Mouse (Mus musculus) thymus, postnatal 36 days (tissue): Measurements from ENCODE around the gene Fgfr2.
A peak's percentile ranks its signal among the peaks of the same experiment; 100 is the strongest.
"Not testable (repeated sequence)": the region's sequence is repeated elsewhere in the genome, so short reads cannot be mapped to it uniquely, and the experiment has no call there.

ENCODE experiments used
- DNase-seq, 2 experiments: peaks; one replicate each; pipeline ENCODE4 v3.0.0; 2022; ENCODE audit warnings: mixed read lengths in 2 of 2

The Fgfr2 gene

GRCm38 (mm10) chr7:133117815-133118214 lies 5.3 kb downstream of the Fgfr2 start:
- no peak for DNase-seq

- DNase-seq, result no peak
These were observed 6.6 kb downstream of the Fgfr2 start for GRCm38 (mm10) chr7:133116542-133116941.

GRCm38 (mm10) chr7:133115886-133116285 lies 7.3 kb downstream of the Fgfr2 start:
- no peak for DNase-seq

DNA sequence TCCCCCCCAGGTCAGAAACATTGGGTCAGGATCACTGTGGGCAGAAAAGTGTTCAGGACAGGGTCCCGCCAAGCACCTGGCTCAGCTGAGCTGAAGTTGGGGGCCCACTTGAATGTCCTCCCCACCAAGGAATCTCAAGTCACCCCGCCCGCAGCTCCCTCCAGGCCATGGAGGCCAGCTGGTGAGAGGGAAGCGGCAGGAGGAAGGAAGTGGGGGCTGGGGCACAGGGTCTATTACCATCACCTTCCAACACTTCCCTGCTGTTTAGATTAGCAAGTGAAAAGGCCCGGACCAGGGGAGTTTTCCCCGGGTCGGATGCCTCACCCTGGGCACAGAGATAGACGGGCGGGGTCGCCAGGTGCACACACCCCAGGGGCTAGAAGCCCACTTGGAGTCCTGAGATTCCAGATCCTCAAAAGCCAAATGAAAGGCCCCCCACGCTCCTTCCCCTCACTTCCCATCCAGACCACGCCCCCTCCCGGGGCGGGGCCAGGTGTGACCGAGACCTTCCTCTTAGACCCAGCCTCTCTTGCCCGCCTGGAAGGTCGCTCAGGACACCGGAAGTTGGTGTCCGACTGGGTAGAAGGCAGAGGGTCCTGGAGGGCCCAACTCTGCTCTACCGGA lies 8.2 kb downstream of the Fgfr2 start:
- peak in 1 of 2 experiments; percentile 14 for DNase-seq

- no peak for DNase-seq
These were observed 9.8 kb downstream of the Fgfr2 start for GRCm38 (mm10) chr7:133113185-133113895.

GRCm38 (mm10) chr7:133112351-133112831 lies 10.8 kb downstream of the Fgfr2 start:
- DNase-seq, result no peak

DNA sequence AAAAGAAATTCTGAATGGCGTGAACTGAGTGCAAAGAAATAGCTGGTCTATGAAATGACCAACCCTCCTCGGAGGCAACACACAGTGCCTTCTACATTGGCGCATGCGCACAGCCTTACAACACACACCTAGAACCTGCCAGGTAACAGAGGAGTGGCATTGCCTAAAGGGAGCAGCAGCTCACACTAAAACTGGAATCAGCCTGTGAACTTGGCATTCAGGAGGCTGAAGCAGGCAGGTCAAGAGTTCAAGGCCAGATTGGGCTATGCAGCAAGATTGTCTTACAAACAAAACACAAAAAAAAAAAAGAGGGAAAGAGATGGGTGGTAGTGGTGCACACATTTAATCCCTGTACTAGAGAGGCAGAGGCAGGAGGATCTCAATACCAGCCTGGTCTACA lies 13.7 kb downstream of the Fgfr2 start:
- no peak for DNase-seq

- no peak for DNase-seq
These were observed 14.5 kb downstream of the Fgfr2 start for GRCm38 (mm10) chr7:133108695-133109094.

GRCm38 (mm10) chr7:133102578-133102977 lies 20.6 kb downstream of the Fgfr2 start:
- no peak for DNase-seq

- DNase-seq, result no peak
These were observed 22.1 kb downstream of the Fgfr2 start for GRCm38 (mm10) chr7:133101070-133101469.

DNA sequence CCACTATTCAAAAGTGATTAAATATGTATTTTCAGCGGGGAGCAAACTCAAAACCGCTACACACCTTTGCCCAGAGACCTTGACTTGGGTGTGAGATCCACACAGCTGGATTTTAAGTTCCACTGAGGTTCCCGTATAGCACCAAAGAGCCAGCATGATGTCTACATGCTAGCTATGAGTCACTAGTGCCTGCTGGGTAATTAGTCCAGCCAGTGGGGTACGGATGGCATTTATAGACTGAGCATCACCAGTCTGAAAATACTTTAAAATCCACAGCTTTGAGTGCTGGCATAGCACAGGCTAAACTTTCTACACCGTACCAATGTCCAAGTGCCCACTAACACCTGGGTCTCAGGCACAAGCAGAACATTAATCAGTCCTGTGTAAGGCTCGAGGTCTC lies 23.0 kb downstream of the Fgfr2 start:
- no peak for DNase-seq

- DNase-seq, result no peak
These were observed 23.9 kb downstream of the Fgfr2 start for GRCm38 (mm10) chr7:133099266-133099665.

DNA sequence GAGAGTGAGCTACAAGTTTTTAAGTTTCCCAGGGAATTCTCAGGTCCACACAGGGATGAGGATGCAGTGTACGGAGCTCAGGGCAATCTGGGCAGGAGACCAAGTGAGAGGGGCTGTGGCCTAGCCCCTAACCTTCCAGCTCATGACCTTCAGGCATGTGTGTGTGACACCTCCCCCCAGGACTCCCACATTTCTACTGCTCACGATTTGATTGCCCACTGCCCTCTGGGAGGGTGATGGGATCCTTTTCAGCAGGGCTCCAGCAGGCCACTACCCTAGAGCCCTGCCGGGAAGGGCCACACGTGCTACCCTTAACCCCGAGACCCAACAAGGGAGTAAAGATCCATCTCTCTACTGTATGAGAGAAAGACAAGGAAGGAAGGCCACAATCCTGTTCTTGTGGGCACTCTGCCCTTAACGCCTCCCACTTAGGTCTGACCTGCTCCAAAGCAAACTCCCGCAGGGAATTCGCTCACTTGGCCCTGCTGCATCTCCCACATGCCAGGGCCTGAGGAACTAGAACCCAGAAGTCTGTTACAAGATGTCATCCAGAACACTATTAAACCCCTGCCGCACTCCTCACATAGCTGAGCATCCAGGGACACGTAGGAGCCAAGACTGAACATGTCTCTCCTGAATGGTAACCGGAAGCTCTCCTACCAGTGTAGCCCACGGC lies 24.9 kb downstream of the Fgfr2 start:
- DNase-seq, result no peak

DNA sequence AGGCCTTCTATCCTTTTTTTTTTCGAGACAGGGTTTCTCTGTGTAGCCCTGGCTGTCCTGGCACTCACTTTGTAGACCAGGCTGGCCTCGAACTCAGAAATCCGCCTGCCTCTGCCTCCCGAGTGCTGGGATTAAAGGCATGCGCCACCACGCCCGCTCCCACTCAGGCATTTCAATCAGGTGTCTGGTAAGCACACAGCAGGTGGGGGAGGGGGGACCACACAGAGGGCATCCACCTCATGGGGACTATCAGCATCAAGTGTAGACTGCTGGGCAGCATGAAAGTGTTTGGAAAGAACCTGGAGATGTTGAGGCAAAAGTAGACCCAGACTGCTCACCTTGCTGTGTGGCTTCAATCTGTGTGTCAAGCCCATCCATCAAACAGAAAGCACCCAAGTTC lies 27.5 kb downstream of the Fgfr2 start:
- not testable (repeated sequence) for DNase-seq

DNA sequence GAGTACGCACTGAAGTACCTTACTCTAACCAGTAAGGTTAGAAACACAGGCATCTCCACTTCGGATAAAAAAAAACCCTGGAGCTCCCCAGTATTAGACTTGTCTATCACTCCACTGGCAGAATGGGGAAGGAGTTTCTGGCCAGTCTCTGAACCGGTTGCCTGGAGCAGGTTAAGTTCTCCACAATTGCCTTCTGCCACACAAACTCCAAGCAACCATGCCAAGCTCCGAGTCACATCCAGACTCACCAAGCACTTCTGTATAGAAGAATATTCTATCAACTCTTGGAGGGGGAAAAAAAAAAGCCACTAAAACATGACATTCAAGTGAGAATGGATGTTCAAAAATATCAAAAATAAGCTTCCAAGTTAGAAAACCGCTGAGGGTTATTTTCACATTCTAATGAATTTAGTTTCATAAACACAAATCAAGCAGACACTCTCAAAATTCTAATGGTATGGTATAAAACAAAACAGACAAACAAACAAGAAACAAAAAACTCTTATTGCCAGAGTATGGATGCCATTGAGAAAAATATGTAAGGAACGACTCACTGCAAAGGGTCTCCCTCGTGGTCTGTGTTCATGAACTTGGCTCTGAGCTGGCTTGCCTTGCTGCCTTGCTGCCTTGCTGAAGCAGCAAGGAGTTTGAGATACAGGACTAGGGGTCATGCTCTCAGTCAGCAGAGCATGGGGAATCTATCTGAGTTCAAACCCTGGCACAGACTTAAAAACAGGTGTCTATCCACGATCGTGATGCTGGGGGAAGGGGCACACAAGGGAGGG lies 28.2 kb downstream of the Fgfr2 start:
- no peak for DNase-seq

DNA sequence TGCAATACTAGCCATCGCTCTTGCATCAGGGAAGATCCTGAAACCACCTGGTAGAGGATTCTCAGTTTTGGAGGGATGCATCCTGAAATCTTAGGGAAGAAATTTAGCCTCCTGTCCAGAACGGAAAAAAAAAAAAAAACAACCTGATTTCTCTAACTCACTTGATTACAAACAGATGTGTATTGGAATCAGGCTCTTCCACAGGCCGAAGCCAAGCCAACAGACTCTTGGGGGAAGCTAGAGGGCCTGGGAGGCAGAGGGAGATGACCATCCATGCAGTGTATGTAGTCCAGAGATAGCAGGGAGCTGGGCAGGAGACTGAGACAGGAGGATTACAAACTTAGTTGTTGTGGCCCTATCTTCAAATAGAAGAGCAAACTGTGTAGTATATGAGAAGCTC lies 29.0 kb downstream of the Fgfr2 start:
- DNase-seq, result no peak

DNA sequence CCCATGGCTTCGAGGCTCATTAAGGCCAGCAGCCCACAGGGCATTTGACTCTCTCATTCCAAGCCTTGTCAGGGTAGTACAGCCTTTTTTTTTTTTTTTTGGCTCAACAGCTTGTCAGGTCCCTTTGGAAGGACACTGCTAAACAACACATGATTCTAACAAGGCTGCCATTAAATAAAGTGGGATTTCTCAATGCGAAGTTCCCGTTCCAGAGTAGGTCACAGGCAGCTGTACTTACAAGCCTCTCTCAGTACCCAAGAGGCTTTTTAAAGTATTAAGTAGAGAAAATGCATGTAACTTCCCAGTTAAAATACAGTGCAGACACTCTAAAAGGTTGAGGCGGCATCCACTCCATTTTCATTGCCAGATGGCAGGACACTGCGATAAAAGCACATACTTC lies 29.4 kb downstream of the Fgfr2 start:
- DNase-seq, result no peak

DNA sequence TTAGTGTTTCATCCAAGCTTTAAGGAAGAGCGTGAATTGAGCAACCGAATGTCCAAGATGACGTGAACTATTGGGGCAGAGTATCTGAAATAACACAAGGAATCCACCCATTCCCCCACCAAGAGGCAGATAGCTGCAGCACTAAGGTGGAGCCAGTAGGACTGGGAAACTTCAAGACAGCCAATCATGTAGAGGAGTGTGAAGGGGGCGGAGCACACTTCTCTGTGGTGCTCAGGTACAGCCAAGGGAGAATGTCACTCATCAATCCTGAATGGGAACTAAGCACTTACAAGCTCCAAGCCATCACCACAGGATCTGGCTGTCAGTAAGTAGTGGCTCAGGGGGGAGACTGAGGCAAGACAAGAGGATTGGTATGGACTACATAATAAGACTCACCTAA lies 32.5 kb downstream of the Fgfr2 start:
- no peak for DNase-seq

DNA sequence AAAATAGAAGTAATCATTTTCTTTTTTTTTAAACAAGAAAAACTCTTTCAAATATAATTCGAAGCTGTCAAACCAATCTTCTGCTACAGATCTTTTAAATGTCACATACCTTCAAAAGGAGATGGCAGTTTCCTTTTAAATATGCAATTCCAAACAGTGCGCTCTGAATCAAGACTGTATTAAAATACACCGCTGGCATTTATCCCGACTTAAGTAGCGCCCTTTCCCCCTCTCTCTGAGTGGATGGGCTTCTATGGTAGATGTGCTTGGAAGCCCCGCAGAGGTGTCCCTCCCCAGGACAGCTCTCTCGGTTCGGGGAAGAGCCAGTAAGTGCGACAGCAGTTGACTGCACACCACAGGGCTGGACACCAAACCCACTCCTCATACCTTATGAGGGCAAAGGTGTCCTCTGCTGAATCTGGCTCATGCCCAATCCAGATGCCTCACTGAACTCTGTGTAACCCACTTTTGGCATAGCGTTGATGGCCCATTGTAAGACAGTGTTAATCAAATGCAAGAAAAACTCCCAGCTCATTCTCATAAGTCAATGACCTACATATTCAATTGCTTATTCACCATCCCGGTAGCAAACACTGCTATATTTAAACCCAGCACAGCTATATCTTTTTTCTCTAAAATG lies 33.4 kb downstream of the Fgfr2 start:
- no peak for DNase-seq

- DNase-seq, result no peak
These were observed 34.3 kb downstream of the Fgfr2 start for GRCm38 (mm10) chr7:133088830-133089261.

DNA sequence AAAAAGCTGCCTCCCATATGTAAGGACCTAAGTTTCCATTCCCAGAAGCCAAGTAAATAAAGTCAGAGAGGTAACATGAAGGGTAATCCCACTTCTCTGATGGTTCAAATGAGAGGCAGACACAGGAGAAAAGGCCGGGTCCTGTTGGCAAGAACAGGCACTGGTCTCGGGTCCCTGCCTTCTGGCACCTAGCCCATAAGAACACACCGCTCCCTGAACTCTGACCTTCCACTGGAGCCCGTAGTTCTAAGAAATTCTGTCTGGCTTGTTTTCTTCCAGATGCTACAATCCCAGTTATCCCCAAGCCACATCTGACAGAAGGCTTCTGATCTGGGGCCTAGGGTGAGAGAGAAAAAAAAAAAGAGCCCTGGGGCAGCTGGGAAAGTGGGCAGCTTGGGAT lies 34.7 kb downstream of the Fgfr2 start:
- no peak for DNase-seq

- DNase-seq, result no peak
These were observed 37.7 kb downstream of the Fgfr2 start for GRCm38 (mm10) chr7:133085408-133085807.
